Mouse (Mus musculus) liver, embryonic 14.5 days (tissue): ENCODE results near the gene Cacng7. TPM values are rescaled to one million over a fixed set of nuclear protein-coding genes. Genes with fewer than 3 reads are reported as not detected.
"Not testable (repeated sequence)": the region's sequence is repeated elsewhere in the genome, so short reads cannot be mapped to it uniquely, and the experiment has no call there.

Source experiments
- ATAC-seq: fragments of 200-750 bp; cut with Nextera tagmentation; 2 replicates; pipeline ENCODE4 v1.8.0; 2017; ENCODE audit warnings: moderate number of reproducible peaks, mild to moderate bottlenecking, moderate library complexity; ENCODE audit not compliant: insufficient read depth
- DNase-seq, 3 experiments: peaks; one replicate each; pipeline ENCODE4 v3.0.0-alpha.2; 2012 to 2013; ENCODE audit warnings: low read depth in 3 of 3, low spot score in 3 of 3
- H3K27ac ChIP-seq: fragments of 300-500 bp; sonication (generic); 2 replicates; pipeline ENCODE4 v1.5.1; 2014; ENCODE audit warnings: moderate library complexity, mild to moderate bottlenecking, control low read depth, inconsistent platforms
- H3K27me3 ChIP-seq: fragments of 300-500 bp; sonication (generic); 2 replicates; pipeline ENCODE4 v1.6.1; 2014; ENCODE audit warnings: mild to moderate bottlenecking, low read length, moderate library complexity; ENCODE audit not compliant: control insufficient read depth, insufficient read depth
- H3K36me3 ChIP-seq: fragments of 300-500 bp; sonication (generic); replicated peaks from 2 replicates; pipeline ENCODE4 v1.6.1; 2014; ENCODE audit warnings: low read depth; ENCODE audit not compliant: control insufficient read depth, insufficient read depth
- H3K4me1 ChIP-seq, 2 experiments: fragments of 200-500 bp in 1 of 2; fragments of 300-500 bp in 1 of 2; sonication (generic) in 1 of 2; replicated peaks; 2 replicates each; pipeline ENCODE4 v1.6.1; 2012 to 2014; ENCODE audit warnings: antibody characterized with exemption in 1 of 2, inconsistent platforms in 1 of 2, low read length in 1 of 2; ENCODE audit not compliant: control insufficient read depth in 2 of 2, insufficient read depth in 2 of 2
- H3K4me2 ChIP-seq: fragments of 300-500 bp; sonication (generic); 2 replicates; pipeline ENCODE4 v1.6.1; 2014; ENCODE audit warnings: low read depth, mild to moderate bottlenecking, control low read depth, moderate library complexity
- H3K4me3 ChIP-seq, 2 experiments: fragments of 200-500 bp in 1 of 2; fragments of 300-500 bp in 1 of 2; sonication (generic) in 1 of 2; 2 replicates each; pipeline ENCODE4 v1.5.1; 2012 to 2014; ENCODE audit warnings: low read depth in 2 of 2, low read length in 2 of 2, mild to moderate bottlenecking in 2 of 2, control low read depth in 1 of 2, inconsistent platforms in 1 of 2, moderate library complexity in 1 of 2; ENCODE audit not compliant: insufficient read depth in 1 of 2
- H3K9ac ChIP-seq: fragments of 300-500 bp; sonication (generic); replicated peaks from 2 replicates; pipeline ENCODE4 v1.6.1; 2014; ENCODE audit warnings: mild to moderate bottlenecking, control low read depth, moderate library complexity
- H3K9me3 ChIP-seq: fragments of 300-500 bp; sonication (generic); 2 replicates; pipeline ENCODE4 v1.6.1; 2016; ENCODE audit warnings: low read length, mixed read lengths; ENCODE audit not compliant: control insufficient read depth
- CTCF ChIP-seq: IDR thresholded peaks from 2 replicates; pipeline ENCODE4 v1.5.1; 2016; ENCODE audit warnings: antibody characterized with exemption, low read depth, control low read depth
- EP300 ChIP-seq: IDR thresholded peaks from 2 replicates; pipeline ENCODE4 v1.6.1; 2016; ENCODE audit warnings: antibody characterized with exemption, low read depth
- WGBS: fragments of 180-500 bp; shearing (Covaris S2); extraction: QIAGEN DNeasy Blood & Tissue Kit; methylation state at CpG from one replicate; pipeline ENCODE4 v1.1.7; 2014; ENCODE audit not compliant: insufficient replicate concordance; 5-methylcytosine and 5-hydroxymethylcytosine counted together
- polyA plus RNA-seq, 2 experiments: library from polyadenylated mRNA; depleted of rRNA in 1 of 2; stranded (reverse) in 1 of 2; unstranded in 1 of 2; fragments of >200 nt; fragmentation: Nextera tagmentation in 1 of 2; extraction: Ambion mirVana in 1 of 2; gene quantifications; 2 replicates each; pipeline versions ENCODE4 v1.2.1 to v1.2.3; 2012 to 2014

Cacng7 gene
- polyA plus RNA-seq, 2 experiments, result 0.49 TPM; not detected in 1

DNA sequence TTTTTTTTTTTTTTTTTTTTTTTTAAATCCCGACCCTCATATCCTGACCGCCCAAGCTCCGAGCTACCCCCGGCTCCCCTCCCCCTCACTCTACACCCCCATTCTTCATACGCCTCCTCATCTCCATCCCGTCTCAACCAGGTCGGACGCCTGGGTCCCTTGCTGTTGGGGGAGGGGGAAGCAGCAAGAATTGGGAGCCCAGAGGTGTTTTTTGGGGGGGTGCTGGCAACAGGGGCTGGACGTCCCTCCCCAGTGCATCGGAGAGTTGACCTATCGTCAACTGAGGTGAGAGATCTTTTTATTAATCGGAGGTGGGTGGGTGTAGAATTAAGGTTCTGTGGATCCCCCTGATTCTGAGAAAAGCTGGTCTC is 58.3 kb downstream of the Cacng7 start:
- Histone ChIP-seq H3K4me1 (no peaks in the 10 kb centered on the region), H3K27ac (no peak overlapping the region), H3K4me3 (no peak overlapping the region), H3K9ac (no peak overlapping the region), H3K27me3 (no peaks in the 10 kb centered on the region), H3K36me3 (no peaks in the 10 kb centered on the region), H3K9me3 (no peaks in the 10 kb centered on the region), H3K4me2 (no peak overlapping the region)
- WGBS, result 7% methylated on average over 12 of the region's 12 CpGs
- DNase-seq (no peak), ATAC-seq (no peak)
- no peak for TF ChIP-seq CTCF

DNA sequence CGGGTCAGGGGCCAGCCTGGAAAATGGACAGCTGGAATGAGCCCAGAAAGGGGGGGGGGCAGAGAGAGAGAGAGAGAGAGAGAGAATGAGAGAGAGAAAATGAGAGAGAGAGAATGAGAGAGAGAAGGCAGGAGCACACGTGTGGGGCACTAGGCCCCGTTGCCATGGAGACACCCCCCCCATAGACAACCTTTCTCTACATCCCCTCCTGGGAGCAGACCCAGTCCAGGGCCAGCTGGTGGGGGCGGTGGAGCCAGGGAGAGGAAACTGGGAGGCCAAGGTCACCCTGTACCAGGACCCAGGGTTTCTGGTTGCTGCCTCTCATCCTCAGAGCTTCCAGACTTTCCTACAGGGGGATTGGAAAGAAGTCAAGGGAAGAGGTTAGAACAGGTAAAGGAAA is 59.1 kb downstream of the Cacng7 start:
- DNase-seq (no peak), ATAC-seq (no peak)
- Histone ChIP-seq H3K4me1 (no peaks in the 10 kb centered on the region), H3K27me3 (no peaks in the 10 kb centered on the region), H3K36me3 (no peaks in the 10 kb centered on the region), H3K4me3 (no peak overlapping the region), H3K9ac (no peak overlapping the region), H3K4me2 (no peak overlapping the region), H3K9me3 (no peaks in the 10 kb centered on the region), H3K27ac (no peak overlapping the region)
- WGBS, result 37% methylated on average over 4 of the region's 4 CpGs
- no peak for TF ChIP-seq CTCF
- TF ChIP-seq EP300, result no peak

- Histone ChIP-seq H3K27ac (no peak overlapping the region), H3K4me1 (no peaks in the 10 kb centered on the region), H3K27me3 (no peaks in the 10 kb centered on the region), H3K9ac (no peak overlapping the region), H3K4me2 (no peak overlapping the region), H3K4me3 (no peak overlapping the region), H3K36me3 (no peaks in the 10 kb centered on the region), H3K9me3 (no peaks in the 10 kb centered on the region)
- DNase-seq, result no peak
- ATAC-seq, result no peak
- WGBS, result 60% methylated on average over 10 of the region's 10 CpGs
- no peak for TF ChIP-seq CTCF
Measured at GRCm38 (mm10) chr7:3397355-3397754, 64.6 kb downstream of the Cacng7 start.

- no peak for ATAC-seq
- Histone ChIP-seq H3K27me3 (no peaks in the 10 kb centered on the region), H3K9me3 (no peaks in the 10 kb centered on the region), H3K9ac (no peak overlapping the region), H3K4me2 (no peak overlapping the region), H3K4me3 (no peak overlapping the region), H3K36me3 (no peaks in the 10 kb centered on the region), H3K27ac (no peak overlapping the region), H3K4me1 (no peaks in the 10 kb centered on the region)
- WGBS, result 53% methylated on average over 7 of the region's 7 CpGs
- TF ChIP-seq EP300 (no peak), CTCF (no peak)
- DNase-seq, result no peak
Measured at GRCm38 (mm10) chr7:3397797-3398196, 65.0 kb downstream of the Cacng7 start.

DNA sequence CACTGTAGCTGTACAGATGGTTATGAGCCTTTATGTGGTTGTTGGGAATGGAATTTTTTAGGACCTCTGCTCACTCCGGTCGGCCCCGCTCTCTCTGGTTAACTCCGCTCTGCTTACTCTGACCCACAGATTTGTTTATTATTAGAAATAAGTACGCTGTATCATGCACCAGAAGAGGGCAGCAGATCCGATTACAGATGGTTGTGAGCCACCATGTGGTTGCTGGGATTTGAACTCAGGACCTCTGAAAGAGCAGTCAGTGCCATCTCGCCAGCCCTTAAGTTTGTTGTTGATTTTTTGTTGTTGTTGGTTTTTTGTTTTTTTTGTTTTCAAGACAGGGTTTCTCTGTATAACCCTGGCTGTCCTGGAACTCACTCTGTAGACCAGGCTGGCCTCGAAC is 65.6 kb downstream of the Cacng7 start:
- H3K4me2 ChIP-seq, H3K27me3 ChIP-seq, H3K4me1 ChIP-seq, ATAC-seq, H3K9me3 ChIP-seq, DNase-seq, H3K9ac ChIP-seq, H3K36me3 ChIP-seq, H3K27ac ChIP-seq, H3K4me3 ChIP-seq: not testable (repeated sequence)
- WGBS, result 75% methylated on average over 8 of the region's 8 CpGs

DNA sequence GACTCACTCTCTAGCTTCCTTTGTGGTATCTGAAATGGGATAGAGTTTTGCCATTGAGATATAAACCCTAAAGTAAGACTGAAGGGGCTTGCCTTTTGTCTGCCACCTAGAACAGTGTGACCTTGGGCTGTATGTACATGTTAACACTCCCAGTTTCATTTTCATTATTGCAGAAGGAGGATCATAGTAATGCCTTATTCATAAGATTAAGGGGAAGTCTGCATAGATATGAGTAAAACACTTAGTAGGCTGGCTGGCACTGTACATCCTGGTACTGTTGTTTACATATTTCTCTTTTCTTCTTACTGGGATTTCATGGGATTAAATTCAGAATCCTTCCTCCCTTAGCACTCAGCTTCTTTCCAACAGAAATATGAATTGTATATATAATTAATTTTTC is 67.2 kb downstream of the Cacng7 start:
- no peak for ATAC-seq
- TF ChIP-seq EP300 (no peak), CTCF (no peak)

More for the DNA sequence above, 67.2 kb downstream of the Cacng7 start:
- no peaks in the 10 kb centered on the region for H3K36me3 ChIP-seq
- H3K4me3 ChIP-seq, result no peak overlapping the region
- H3K9me3 ChIP-seq, result no peaks in the 10 kb centered on the region
- H3K27me3 ChIP-seq, result no peaks in the 10 kb centered on the region
- no peak overlapping the region for H3K9ac ChIP-seq
- H3K27ac ChIP-seq, result no peak overlapping the region
- DNase-seq, result no peak
- H3K4me1 ChIP-seq, result no peaks in the 10 kb centered on the region
- no peak overlapping the region for H3K4me2 ChIP-seq
